Mouse (Mus musculus) cerebellum, adult 9-10 months (tissue): ENCODE data around the gene Catspere2.
"Not testable (repeated sequence)": the region's sequence is repeated elsewhere in the genome, so short reads cannot be mapped to it uniquely, and the experiment has no call there.

Source experiments
- DNase-seq: peaks from one replicate; pipeline ENCODE4 v3.0.0; 2022

Catspere2 gene

DNA sequence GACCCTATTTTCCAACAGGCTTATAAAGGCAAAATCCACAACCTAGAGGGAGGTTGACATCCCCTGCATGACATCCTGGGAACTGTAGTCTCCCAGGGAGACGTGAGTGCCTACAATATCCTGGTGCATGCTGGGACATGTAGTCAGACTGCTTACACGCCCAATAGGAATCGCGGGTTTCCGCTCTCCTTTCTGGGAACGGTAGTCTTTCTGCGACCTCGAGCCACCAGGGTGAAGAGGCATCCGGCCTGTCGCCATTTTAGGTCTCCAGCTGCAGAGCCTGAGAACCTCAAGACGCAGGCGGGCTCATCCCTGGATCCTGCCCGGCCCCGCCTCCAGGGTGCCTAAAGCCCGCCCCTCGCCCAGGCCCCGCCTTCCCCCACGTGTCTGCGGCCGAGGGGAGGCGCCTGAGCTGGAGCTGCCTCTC is at the start of gene Catspere2:
Catspere2 (plus strand) TSS at position 400 of the 427 bp plus-strand sequence.
- DNase-seq = peak; percentile 99

- DNase-seq = peak; percentile 35
Measured at GRCm38 (mm10) chr1:177940422-177940977, 42.7 kb upstream of the Catspere2 start.

DNA sequence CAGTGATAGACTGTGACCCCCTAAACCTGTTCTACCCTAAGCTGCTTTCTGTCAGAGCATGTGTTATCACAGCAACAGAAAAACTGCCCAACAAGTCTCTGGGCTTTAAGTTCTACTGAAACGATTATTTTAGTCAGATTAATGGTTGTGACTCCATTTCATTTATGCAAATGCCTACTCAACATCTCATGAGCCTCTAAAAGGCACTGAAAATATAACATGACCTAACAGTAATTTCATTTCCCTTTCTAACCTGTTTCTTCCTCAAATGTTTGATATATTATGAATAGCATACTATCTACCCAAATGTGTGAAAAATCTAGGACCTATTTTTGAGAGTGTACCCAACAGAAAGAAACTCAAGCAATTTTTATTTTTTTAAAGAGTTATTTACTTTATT is 1.9 kb upstream of the Catspere2 start:
- DNase-seq = peak; percentile 3

DNA sequence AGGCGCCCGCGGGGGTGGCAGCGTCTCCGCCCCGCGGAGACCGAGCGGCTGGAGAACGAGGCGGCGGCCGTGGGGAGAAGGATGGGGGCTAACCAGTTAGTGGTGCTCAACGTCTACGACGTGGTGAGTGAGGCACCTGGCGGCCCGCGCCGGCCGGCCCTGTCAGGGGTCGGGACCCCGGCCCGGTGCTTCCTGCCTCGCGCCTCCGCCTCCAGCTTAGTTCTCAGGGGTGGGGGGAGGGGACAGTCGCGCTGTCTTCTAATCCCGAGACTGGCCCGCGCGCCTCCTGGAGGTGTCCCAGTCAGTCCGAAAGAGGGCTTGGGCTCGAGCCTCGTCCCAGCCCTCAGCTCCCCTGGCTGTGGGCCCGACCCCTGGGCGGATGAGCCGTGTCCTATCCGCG is 359 bp downstream of the Catspere2 start:
- not testable (repeated sequence) for DNase-seq

GRCm38 (mm10) chr1:177984206-177984605 is 983 bp downstream of the Catspere2 start:
- peak; percentile 61 for DNase-seq

DNA sequence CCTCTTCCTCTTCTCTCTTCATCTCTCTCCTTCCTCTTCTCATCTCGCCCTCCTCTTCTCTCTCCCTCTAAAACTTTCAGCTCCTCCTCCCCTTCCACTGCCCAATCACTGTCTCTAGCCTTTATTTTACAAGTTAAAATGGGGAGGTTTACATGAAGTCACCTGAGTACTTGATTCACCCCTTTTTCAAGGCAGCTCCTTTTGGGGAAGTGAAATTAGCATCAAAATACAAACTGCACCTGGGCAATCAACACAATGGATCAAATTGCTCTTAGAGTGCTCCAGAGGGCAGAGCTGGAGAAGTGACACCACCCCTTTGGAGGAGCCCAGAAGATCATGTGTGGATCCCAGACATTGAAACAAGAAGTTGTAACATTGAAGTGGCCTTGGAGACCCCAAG is 4.3 kb downstream of the Catspere2 start:
- not testable (repeated sequence) for DNase-seq

- not testable (repeated sequence) for DNase-seq
Measured at GRCm38 (mm10) chr1:178072798-178073197, 89.6 kb downstream of the Catspere2 start.

DNA sequence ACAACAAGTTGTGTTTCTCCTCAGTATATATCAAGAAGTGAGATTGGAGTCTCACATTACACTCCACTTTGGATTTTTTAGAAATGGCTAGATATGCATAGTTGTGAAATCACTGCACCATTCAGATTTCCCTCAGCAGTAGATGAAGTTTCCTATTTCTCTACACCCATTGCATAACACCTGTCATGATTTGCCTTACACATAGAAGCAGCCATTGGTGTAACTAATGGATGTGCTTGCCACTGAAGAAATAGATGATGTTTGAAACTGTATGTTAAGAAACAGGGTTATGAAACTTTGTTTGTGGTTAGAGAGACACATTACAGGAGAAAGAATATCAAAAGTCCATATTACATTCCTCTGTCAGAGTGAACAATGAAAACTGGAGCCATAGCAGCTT is 114.6 kb downstream of the Catspere2 start:
- not testable (repeated sequence) for DNase-seq

- not testable (repeated sequence) for DNase-seq
Measured at GRCm38 (mm10) chr1:178108514-178108913, 125.3 kb downstream of the Catspere2 start.

- not testable (repeated sequence) for DNase-seq
Measured at GRCm38 (mm10) chr1:178122236-178122635, 139.0 kb downstream of the Catspere2 start.

DNA sequence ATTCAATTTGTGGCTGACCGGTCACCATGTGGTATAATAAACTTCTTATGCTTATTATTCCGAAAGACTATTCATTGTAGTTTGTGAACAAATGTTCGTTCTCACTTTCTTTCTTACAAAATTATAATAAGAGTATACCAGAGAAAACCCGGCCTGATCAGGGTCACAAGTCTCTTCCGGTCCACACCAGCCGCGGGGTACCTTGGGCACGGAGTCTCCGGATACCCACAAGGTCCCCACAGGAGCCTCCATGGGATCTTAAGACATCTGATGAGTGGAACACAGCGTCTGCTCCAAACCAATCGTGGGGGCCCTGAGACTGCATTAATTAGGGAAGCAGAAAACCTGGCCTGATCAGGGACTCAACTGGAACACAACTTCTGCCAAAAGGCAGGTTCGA is 151.1 kb downstream of the Catspere2 start:
- no peak for DNase-seq

DNA sequence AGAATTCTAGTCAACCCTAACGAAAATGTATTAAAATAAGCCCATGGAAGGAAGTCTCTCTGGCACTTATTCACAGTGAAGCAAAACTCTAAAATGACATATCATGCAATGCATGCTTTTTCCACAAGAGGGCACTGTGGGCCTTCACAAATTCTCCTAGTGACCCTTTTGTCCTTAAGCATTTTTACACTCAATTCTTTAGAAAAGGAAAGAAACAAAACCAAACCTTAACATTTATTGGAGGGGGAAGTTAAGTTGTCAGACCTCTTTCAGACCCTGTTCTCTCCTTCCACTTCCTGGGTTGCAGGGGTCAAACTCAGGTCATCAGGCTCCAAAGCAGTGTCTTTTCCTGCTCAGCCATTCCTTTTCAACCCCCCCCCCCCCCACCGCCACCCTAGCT is 163.3 kb downstream of the Catspere2 start:
- DNase-seq = peak; percentile 72

DNA sequence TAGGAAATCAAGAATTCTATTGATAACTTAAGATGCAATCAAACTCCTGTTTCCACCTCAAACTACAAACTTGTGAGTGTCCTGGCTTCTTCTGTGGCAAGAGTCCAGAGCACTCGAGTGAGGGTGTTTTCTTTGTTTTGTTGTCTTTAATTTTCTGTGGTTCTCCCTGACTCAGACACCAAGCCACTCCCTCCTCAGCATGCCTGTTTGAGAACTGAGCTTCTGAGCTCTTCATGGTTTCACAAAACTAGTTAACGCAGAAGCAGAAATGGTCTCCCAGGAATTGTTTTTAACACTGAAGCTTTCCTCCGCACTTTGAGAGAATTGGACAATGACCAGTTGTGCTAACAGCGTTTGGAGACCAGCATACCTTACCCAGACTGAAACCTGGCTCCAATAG is 163.7 kb downstream of the Catspere2 start:
- DNase-seq = not testable (repeated sequence)

DNA sequence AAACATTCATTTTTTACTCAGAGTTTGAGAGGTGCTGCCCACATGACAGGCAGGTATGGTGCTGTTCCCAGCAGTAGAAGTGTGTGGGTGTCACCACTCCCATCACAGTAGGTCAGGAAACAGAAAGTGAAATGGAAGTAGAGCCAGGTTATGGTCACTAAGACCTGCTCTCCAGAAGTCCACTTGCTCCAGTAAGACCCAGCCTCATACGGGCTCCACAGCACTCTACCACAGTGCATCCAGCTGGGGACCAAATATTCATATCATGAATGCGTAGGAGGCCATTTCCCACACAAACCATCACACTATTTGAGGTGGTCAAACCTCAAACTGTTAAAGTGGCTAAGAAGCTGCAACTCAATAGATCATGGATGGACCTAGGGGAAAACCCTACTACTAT is 199.0 kb downstream of the Catspere2 start:
- DNase-seq = no peak

DNA sequence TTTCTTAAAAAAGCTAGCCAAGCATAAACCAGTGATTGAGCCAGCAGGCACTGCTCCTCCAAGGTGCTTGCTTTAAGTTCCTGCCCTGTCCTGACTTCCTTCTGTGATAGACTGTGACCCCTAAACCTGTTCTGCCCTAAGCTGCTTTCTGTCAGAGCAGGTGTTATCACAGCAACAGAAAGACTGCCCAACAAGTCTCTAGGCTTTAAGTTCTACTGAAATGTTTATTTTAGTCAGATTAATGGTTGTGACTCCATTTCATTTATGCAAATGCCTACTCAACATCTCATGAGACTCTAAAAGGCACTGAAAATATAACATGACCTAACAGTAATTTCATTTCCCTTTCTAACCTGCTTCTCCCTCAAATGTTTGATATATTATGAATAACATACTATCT is 202.4 kb downstream of the Catspere2 start:
- peak; percentile 37 for DNase-seq

- peak; percentile 99 for DNase-seq
Measured at GRCm38 (mm10) chr1:178187216-178187791, 204.1 kb downstream of the Catspere2 start, which contains the start of gene Desi2. Gene Desi2, plus strand, starts transcription at chr1:178187417.

DNA sequence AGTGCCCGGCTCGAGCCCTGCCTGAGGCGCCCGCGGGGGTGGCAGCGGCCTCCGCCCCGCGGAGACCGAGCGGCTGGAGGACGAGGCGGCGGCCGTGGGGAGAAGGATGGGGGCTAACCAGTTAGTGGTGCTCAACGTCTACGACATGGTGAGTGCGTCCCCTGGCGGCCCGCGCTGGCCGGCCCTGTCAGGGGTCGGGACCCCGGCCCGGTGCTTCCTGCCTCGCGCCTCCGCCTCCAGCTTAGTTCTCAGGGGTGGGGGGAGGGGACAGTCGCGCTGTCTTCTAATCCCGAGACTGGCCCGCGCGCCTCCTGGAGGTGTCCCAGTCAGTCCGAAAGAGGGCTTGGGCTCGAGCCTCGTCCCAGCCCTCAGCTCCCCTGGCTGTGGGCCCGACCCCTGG is 204.6 kb downstream of the Catspere2 start:
- not testable (repeated sequence) for DNase-seq

GRCm38 (mm10) chr1:178188386-178188785 is 205.2 kb downstream of the Catspere2 start:
- DNase-seq = peak; percentile 77

DNA sequence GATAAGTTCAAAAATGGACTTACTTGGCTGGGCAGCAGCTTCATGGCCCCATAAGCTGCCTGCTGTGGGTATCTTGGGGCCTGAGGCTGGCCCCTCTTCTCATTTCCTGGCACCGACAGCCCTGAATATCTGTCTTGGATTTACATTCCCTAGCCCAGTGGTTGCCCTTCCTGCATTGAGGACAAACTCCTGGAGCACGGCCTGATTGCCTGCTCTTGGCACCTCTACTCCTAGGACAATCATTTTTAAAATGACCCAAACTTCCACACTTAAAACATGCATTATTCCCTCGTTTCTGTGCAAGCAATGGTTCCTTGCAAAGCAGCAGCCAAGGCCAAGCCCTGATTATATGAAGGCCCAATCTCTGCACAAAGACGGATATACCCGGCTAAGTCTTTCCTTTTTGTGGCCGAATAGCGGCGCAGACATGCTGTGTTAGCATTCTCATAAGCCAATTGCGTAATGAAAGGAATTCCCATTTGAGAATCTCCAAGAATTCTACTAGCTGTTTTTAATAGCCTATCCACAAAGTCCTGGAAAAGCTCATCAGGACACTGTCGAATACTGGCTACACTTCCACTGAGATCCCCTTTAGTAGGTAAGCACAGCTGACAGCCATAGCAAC is 222.6 kb downstream of the Catspere2 start:
- no peak for DNase-seq

GRCm38 (mm10) chr1:178207856-178208255 is 224.6 kb downstream of the Catspere2 start:
- not testable (repeated sequence) for DNase-seq

- DNase-seq = no peak
Measured at GRCm38 (mm10) chr1:178209966-178210365, 226.7 kb downstream of the Catspere2 start.

DNA sequence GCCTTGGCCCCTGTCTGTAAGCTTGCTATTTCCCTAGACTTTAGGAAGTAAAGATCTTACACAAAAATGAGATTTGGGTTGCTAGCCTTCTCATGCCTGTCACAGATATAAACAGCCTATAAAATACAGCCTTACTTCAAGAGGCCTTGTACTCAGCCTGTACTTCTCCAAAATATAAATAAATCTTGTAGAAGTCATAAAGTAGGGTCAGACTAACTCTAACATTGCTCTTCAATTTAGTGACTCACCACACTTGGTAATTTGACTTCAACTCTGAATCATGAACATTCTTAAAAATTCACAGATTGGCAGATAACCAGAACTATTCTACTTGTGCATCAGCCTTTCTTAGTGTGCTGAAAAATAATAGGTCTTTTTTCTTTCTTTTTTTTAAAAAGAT is 233.9 kb downstream of the Catspere2 start:
- DNase-seq = no peak

DNA sequence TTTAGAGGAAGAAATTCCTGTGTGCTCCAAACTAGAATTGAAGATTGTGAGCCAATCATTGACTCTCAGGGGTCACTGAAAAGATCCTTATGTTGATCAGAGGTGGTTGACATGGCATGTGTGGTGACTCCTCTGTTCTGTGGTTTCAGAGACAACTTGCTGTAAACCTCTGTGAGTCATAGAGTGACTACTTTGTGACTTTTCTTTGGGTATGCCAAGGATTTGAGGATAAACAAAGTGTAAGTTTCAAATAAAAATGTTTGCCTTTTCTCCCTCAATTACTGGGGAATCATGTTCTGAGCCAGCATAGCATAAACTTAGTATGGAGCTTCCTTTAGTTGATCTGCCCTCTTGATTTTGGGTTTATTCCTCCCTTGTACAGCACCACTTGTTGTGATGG is 235.1 kb downstream of the Catspere2 start:
- DNase-seq = no peak
